ENCODE assay signal across 8 mouse cellular contexts in genomic region chr9:62839172-62839770, GRCm38 (mm10). TPM values are rescaled to one million over a fixed set of nuclear protein-coding genes. Genes with fewer than 3 reads are reported as not detected.
DNase-seq lines count a peak whose midpoint lies in the region; ATAC-seq and TF ChIP-seq lines count a peak whose summit lies in the region.

No protein-coding gene starts in this region.

- no peak for ATAC-seq in heart, embryonic 11.5 days (replicated peaks; ENCODE audit: insufficient number of reproducible peaks, low FRiP score, low TSS enrichment)
- no peak for ATAC-seq in limb, embryonic 12.5 days (ENCODE audit: insufficient number of reproducible peaks, insufficient read depth, low FRiP score, low TSS enrichment, low read depth)

- no peaks in the 10 kb centered on the region for H3K36me3 ChIP-seq in heart, embryonic 11.5 days (ENCODE audit: control insufficient read depth, insufficient read depth, low read length)
- H3K36me3 ChIP-seq in limb, embryonic 12.5 days, result no peaks in the 10 kb centered on the region
- H3K36me3 ChIP-seq in myocyte (ENCODE audit: control insufficient read depth, insufficient read depth), result no peaks in the 10 kb centered on the region

- TF ChIP-seq POLR2A in brain, embryonic 14.5 days (IDR thresholded peaks at IDR 0.05; ENCODE audit: borderline replicate concordance, extremely low read depth, insufficient read depth, insufficient read length, poor library complexity, severe bottlenecking), result no peak
- TF ChIP-seq POLR2A in myocyte (IDR thresholded peaks at IDR 0.05; ENCODE audit: insufficient read length, low read depth), result no peak

- H3K9me3 ChIP-seq in heart, embryonic 11.5 days (replicated peaks; ENCODE audit: control insufficient read depth, low read length), result no peaks in the 10 kb centered on the region
- H3K9me3 ChIP-seq in limb, embryonic 12.5 days, result no peaks in the 10 kb centered on the region

- H3K4me1 ChIP-seq in heart, embryonic 11.5 days (ENCODE audit: control insufficient read depth, insufficient read depth, low read length), result peaks cover 11% of the 10 kb centered on the region
- H3K4me1 ChIP-seq in limb, embryonic 12.5 days (replicated peaks), result peaks cover 23% of the 10 kb centered on the region

- H3ac ChIP-seq in myocyte (ENCODE audit: control insufficient read depth, insufficient read length), result peak overlapping the region; percentile 76

- no peak for TF ChIP-seq CTCF in brain, embryonic 14.5 days (IDR thresholded peaks at IDR 0.05; ENCODE audit: borderline replicate concordance, extremely low read depth, insufficient read depth, insufficient read length)

- DNase-seq in heart, postnatal 14 days, result no peak
- peak; percentile 75 for DNase-seq in brain, embryonic 14.5 days (ENCODE audit: low read depth)
- peak; percentile 43 for DNase-seq in forelimb bud, embryonic 11.5 days (ENCODE audit: low read depth, low spot score)
- no peak for DNase-seq in adrenal gland, adult 2 months
- no peak for DNase-seq in frontal cortex, adult 2 months (ENCODE audit: extremely low spot score in 1 of 2, low spot score in 1 of 2)

- H3K9ac ChIP-seq in heart, embryonic 11.5 days (ENCODE audit: low read depth, low read length), result peak overlapping the region; percentile 92
- H3K9ac ChIP-seq in limb, embryonic 12.5 days (replicated peaks), result peak overlapping the region; percentile 85

- 13% methylated on average over 14 of the region's 14 CpGs for WGBS in heart, embryonic 11.5 days (ENCODE audit: insufficient replicate concordance)
- WGBS in limb, embryonic 12.5 days, result 13% methylated on average over 14 of the region's 14 CpGs

- H3K4me3 ChIP-seq in heart, embryonic 11.5 days (ENCODE audit: low read depth, low read length), result peak overlapping the region; percentile 71
- peak overlapping the region; percentile 66 for H3K4me3 ChIP-seq in limb, embryonic 12.5 days (replicated peaks)
- peak overlapping the region; percentile 35 for H3K4me3 ChIP-seq in myocyte

- peak overlapping the region; percentile 73 for H3K27ac ChIP-seq in heart, embryonic 11.5 days (ENCODE audit: low read depth, low read length)
- H3K27ac ChIP-seq in limb, embryonic 12.5 days, result peak overlapping the region; percentile 92

- intact Hi-C loops in heart, postnatal 14 days (cut with DNase I), result no loop called here

- H3K27me3 ChIP-seq in heart, embryonic 11.5 days (ENCODE audit: control insufficient read depth, insufficient read depth, low read length), result no peaks in the 10 kb centered on the region
- no peaks in the 10 kb centered on the region for H3K27me3 ChIP-seq in limb, embryonic 12.5 days
- H3K27me3 ChIP-seq in myocyte (ENCODE audit: control insufficient read depth, insufficient read depth, insufficient read length), result no peaks in the 10 kb centered on the region

- peak overlapping the region; percentile 78 for H3K4me2 ChIP-seq in heart, embryonic 11.5 days
- peak overlapping the region; percentile 65 for H3K4me2 ChIP-seq in limb, embryonic 12.5 days
- H3K4me2 ChIP-seq in myocyte (ENCODE audit: low read depth), result peak overlapping the region; percentile 87

- H3K79me2 ChIP-seq in myocyte (ENCODE audit: control insufficient read depth, insufficient read depth), result no peaks in the 10 kb centered on the region

TF ChIP-seq in myocyte, 11 proteins besides CTCF, POLR2A, EP300 and RAD21:
- TF ChIP-seq REST (IDR thresholded peaks at IDR 0.05; ENCODE audit: insufficient read depth, insufficient read length) (no peak), E2F4 (IDR thresholded peaks at IDR 0.05; ENCODE audit: insufficient read depth) (no peak), TCF12 (IDR thresholded peaks at IDR 0.05; ENCODE audit: insufficient read depth, poor library complexity, severe bottlenecking) (no peak), CEBPB (IDR thresholded peaks at IDR 0.05; ENCODE audit: insufficient read depth, poor library complexity, severe bottlenecking) (no peak), USF1 (IDR thresholded peaks at IDR 0.05; ENCODE audit: low read depth) (no peak), POLR2AphosphoS2 (IDR thresholded peaks at IDR 0.05; ENCODE audit: insufficient read length, low read depth) (no peak), MAX (IDR thresholded peaks at IDR 0.05; ENCODE audit: low read depth) (no peak), SRF (IDR thresholded peaks at IDR 0.05; ENCODE audit: control insufficient read depth, insufficient read length, low read depth) (no peak), TCF3 (IDR thresholded peaks at IDR 0.05; ENCODE audit: insufficient read length, low read depth) (no peak), MYOD1 (IDR thresholded peaks at IDR 0.05; ENCODE audit: control insufficient read depth in 1 of 3, insufficient read length in 2 of 3, low read depth in 2 of 3) (peak in 1 of 3 experiments; percentile 46), MYOG (IDR thresholded peaks at IDR 0.05; ENCODE audit: control insufficient read depth in 1 of 3, insufficient read depth in 1 of 3, insufficient read length in 2 of 3, low read depth in 2 of 3) (peak in 2 of 3 experiments; percentile 7 to 22)

RNA-seq across cellular contexts. Expression of gene Cln6, which starts 0.7 kb away (rescaled TPM):
- polyA plus RNA-seq in heart, embryonic 11.5 days (2014; fragmentation: Nextera tagmentation; extraction: Ambion mirVana), result 17.9 and 21.0 TPM in 2 replicates
- total RNA-seq in heart, postnatal 14 days (2021), result 10 to 100 TPM; 16.0 to 17.0 TPM
- 13.7 and 13.8 TPM in 2 replicates for polyA plus RNA-seq in brain, embryonic 14.5 days (2012; rRNA removed)
- 13.4 and 14.2 TPM in 2 replicates for polyA plus RNA-seq in limb, embryonic 12.5 days (2016; fragmentation: Nextera tagmentation; extraction: Ambion mirVana)
- polyA plus RNA-seq in myocyte (2012; fragmentation: generic; extraction: Trizol), result 25.9 TPM
- total RNA-seq in adrenal gland, adult 2 months (2021), result 10 to 100 TPM; 20.0 to 20.2 TPM
- polyA plus RNA-seq in adrenal gland, adult 2 months (2012; rRNA removed), result 65.3 and 68.9 TPM in 2 replicates
- polyA plus RNA-seq in frontal cortex, adult 2 months (2012; rRNA removed), result 16.5 and 18.4 TPM in 2 replicates

RNA-seq across cellular contexts. Expression of gene Calml4, which starts 18.6 kb away (rescaled TPM):
- 0.24 and 0.79 TPM in 2 replicates for polyA plus RNA-seq in heart, embryonic 11.5 days (2014; fragmentation: Nextera tagmentation; extraction: Ambion mirVana)
- total RNA-seq in heart, postnatal 14 days (2021), result 1 to 10 TPM; 2.4 to 2.9 TPM
- 6.8 and 13.3 TPM in 2 replicates for polyA plus RNA-seq in brain, embryonic 14.5 days (2012; rRNA removed)
- polyA plus RNA-seq in limb, embryonic 12.5 days (2016; fragmentation: Nextera tagmentation; extraction: Ambion mirVana), result 3.8 and 4.1 TPM in 2 replicates
- polyA plus RNA-seq in myocyte (2012; fragmentation: generic; extraction: Trizol), result 14.0 TPM
- 10 to 100 TPM in 1 of 2 experiments, 1 to 10 TPM in 1; 7.8 to 12.0 TPM for total RNA-seq in adrenal gland, adult 2 months (2021)
- 0.77 and 0.97 TPM in 2 replicates for polyA plus RNA-seq in adrenal gland, adult 2 months (2012; rRNA removed)
- 0.23 and 0.64 TPM in 2 replicates for polyA plus RNA-seq in frontal cortex, adult 2 months (2012; rRNA removed)

RNA-seq across cellular contexts. Expression of gene Fem1b, which starts 27.5 kb away (rescaled TPM):
- 22.1 and 25.0 TPM in 2 replicates for polyA plus RNA-seq in heart, embryonic 11.5 days (2014; fragmentation: Nextera tagmentation; extraction: Ambion mirVana)
- 10 to 100 TPM; 24.8 to 25.9 TPM for total RNA-seq in heart, postnatal 14 days (2021)
- polyA plus RNA-seq in brain, embryonic 14.5 days (2012; rRNA removed), result 48.8 and 89.5 TPM in 2 replicates
- polyA plus RNA-seq in limb, embryonic 12.5 days (2016; fragmentation: Nextera tagmentation; extraction: Ambion mirVana), result 30.4 and 31.6 TPM in 2 replicates
- 16.5 TPM for polyA plus RNA-seq in myocyte (2012; fragmentation: generic; extraction: Trizol)
- total RNA-seq in adrenal gland, adult 2 months (2021), result 10 to 100 TPM; 31.6 to 33.8 TPM
- 8.1 and 8.3 TPM in 2 replicates for polyA plus RNA-seq in adrenal gland, adult 2 months (2012; rRNA removed)
- polyA plus RNA-seq in frontal cortex, adult 2 months (2012; rRNA removed), result 42.9 and 44.5 TPM in 2 replicates

Comparison
In these comparisons a context has a peak if more than half of its experiments do, and no peak if none do; other contexts are left out.
1. DNase-seq: peak in brain, embryonic 14.5 days (single experiment) and forelimb bud, embryonic 11.5 days (single experiment); none in heart, postnatal 14 days (0 of 2), adrenal gland, adult 2 months (single experiment) and frontal cortex, adult 2 months (0 of 2).
2. Peak in every context shown above with its lines, with median percentiles within 50 percentile points of each other: H3K4me2 ChIP-seq and H3K4me3 ChIP-seq.